Mouse (Mus musculus) bone marrow macrophage, adult 2 months (primary cell): ENCODE results near the gene Kcnk5.

Experiments
- CTCF ChIP-seq: IDR thresholded peaks from 2 replicates; pipeline ENCODE4 v1.5.1; 2012; ENCODE audit warnings: low read depth, mild to moderate bottlenecking, low read length, moderate library complexity
- POLR2A ChIP-seq: IDR thresholded peaks from 2 replicates; pipeline ENCODE4 v1.6.1; 2012; ENCODE audit warnings: mild to moderate bottlenecking, low read depth, low read length, borderline replicate concordance

GRCm38 (mm10) chr14:20120012-20120411 is 61.6 kb downstream of the Kcnk5 start:
- TF ChIP-seq POLR2A (no peak), CTCF (no peak)
